28 mouse cellular contexts compared by ENCODE assay signal in the genomic region with DNA sequence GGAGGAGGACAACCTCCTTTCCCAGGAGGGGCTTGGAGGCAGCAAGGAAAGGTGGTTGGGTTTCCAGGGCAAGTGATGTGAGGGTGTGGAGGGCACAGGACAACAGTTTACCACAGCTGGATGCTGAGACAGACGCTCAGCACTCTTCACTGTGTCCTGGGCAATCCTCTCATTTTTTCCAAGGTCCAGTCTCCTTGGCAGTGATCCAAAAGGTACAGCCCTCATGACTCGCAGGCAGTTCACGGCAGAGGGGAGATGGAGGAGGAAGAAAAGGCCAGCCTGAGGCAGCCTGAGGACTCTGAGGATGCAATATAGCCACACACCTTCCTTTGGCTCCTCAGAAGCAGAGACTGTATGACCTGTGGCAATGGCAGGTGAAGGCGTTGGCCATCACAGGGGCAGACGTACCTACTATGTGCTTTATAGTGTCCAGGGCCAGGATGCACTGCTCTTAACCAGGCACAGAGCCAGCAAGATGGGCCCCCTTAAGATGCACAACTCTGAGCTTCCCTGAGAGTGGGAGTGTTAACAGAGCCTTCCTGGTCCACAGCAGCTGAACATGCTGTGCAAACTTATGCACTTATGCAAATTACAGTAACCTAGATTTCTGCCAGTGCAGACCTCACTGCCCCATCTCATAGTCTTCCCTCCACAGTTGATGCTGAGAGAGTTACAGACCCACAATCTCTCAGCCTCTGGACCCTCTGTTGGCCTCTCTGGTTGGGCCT.
DNase-seq lines count a peak whose midpoint lies in the region; ATAC-seq lines count a peak whose summit lies in the region.
"Had no signal": no experiment of that assay in that cellular context is flagged by ENCODE, and none has a peak within 500 bp of the region (broad histone marks: within the 10 kb centered on the region; RNA-seq: fewer than 3 reads in every experiment).

No protein-coding gene starts in this region.

- H3K36me3 ChIP-seq in heart, embryonic 10.5 days: no peaks in the 10 kb centered on the region
- H3K36me3 ChIP-seq in megakaryocyte, embryonic 14.5 days (replicated peaks; ENCODE audit: low read length): no peaks in the 10 kb centered on the region
- H3K36me3 ChIP-seq: embryonic facial prominence, embryonic 13.5 days; forebrain, embryonic 12.5 days; forebrain, embryonic 15.5 days; heart, embryonic 12.5 days; heart, embryonic 15.5 days; hindbrain, embryonic 10.5 days; hindbrain, embryonic 13.5 days; intestine, embryonic 15.5 days had no signal

- 52% methylated on average over 5 of the region's 5 CpGs for WGBS in heart, embryonic 10.5 days

- DNase-seq in heart, embryonic 10.5 days (ENCODE audit: low spot score): no peak
- DNase-seq in heart, adult 11 months: no peak
- peak; percentile 66 for DNase-seq in MN1 (ENCODE audit: low spot score)
- DNase-seq in brain, adult 2 months (ENCODE audit: low read depth, low spot score): peak; percentile 28
- DNase-seq in layer of hippocampus, adult 9-11 months: no peak
- DNase-seq: adrenal gland, adult 8-10 months; adrenal gland, postnatal 25 days; cerebellum, adult 18-20 months; cerebellum, adult 9-11 months; cerebellum, postnatal 25 days; gastrocnemius, postnatal 10 days; gastrocnemius, postnatal 36 days; heart, postnatal 10 days; heart, postnatal 36 days had no signal

- H3K4me3 ChIP-seq in heart, embryonic 10.5 days: no peak overlapping the region
- peak overlapping the region; percentile 26 for H3K4me3 ChIP-seq in megakaryocyte, embryonic 14.5 days (replicated peaks)
- H3K4me3 ChIP-seq: embryonic facial prominence, embryonic 13.5 days; erythroblast, embryonic 14.5 days; forebrain, embryonic 12.5 days; forebrain, embryonic 15.5 days; heart, embryonic 12.5 days; heart, embryonic 15.5 days; hindbrain, embryonic 10.5 days; hindbrain, embryonic 13.5 days; intestine, embryonic 15.5 days had no signal

- no peak for ATAC-seq in megakaryocyte, adult 5-6 weeks (ENCODE audit: poor library complexity, severe bottlenecking)
- ATAC-seq: activated CD4-positive, CD25-positive, alpha-beta regulatory T cell, adult 4 months; CD4-positive, CD25-positive, alpha-beta regulatory T cell, adult 4 months; forebrain, embryonic 15.5 days; hindbrain, embryonic 16.5 days; intestine, embryonic 15.5 days had no signal

- H3K27ac ChIP-seq in heart, embryonic 10.5 days: 0 out of 2 replicates have a peak overlapping the region, but pooled peaks have one; percentile 8
- H3K27ac ChIP-seq: embryonic facial prominence, embryonic 13.5 days; forebrain, embryonic 12.5 days; forebrain, embryonic 15.5 days; heart, embryonic 15.5 days; hindbrain, embryonic 10.5 days; hindbrain, embryonic 13.5 days; intestine, embryonic 15.5 days had no signal

- no peaks in the 10 kb centered on the region for H3K9me3 ChIP-seq in heart, embryonic 10.5 days
- 0 out of 2 replicates have a peak, but pooled peaks cover 10% of the 10 kb centered on the region for H3K9me3 ChIP-seq in megakaryocyte, embryonic 14.5 days
- H3K9me3 ChIP-seq: embryonic facial prominence, embryonic 13.5 days; forebrain, embryonic 12.5 days; forebrain, embryonic 15.5 days; heart, embryonic 12.5 days; heart, embryonic 15.5 days; hindbrain, embryonic 13.5 days; intestine, embryonic 15.5 days had no signal

- H3K4me1 ChIP-seq in heart, embryonic 10.5 days: 0 out of 2 replicates have a peak, but pooled peaks cover 9% of the 10 kb centered on the region
- H3K4me1 ChIP-seq in megakaryocyte, embryonic 14.5 days: no peaks in the 10 kb centered on the region
- H3K4me1 ChIP-seq: forebrain, embryonic 15.5 days; heart, embryonic 15.5 days; hindbrain, embryonic 13.5 days; intestine, embryonic 15.5 days had no signal

- H3K27me3 ChIP-seq in heart, embryonic 10.5 days (ENCODE audit: insufficient read depth, poor library complexity, severe bottlenecking): peaks cover 1% of the 10 kb centered on the region; the same call in 1 of the 2 replicates
- H3K27me3 ChIP-seq in megakaryocyte, embryonic 14.5 days (replicated peaks): peaks cover 3% of the 10 kb centered on the region
- H3K27me3 ChIP-seq: embryonic facial prominence, embryonic 13.5 days; forebrain, embryonic 12.5 days; forebrain, embryonic 15.5 days; heart, embryonic 15.5 days; hindbrain, embryonic 13.5 days; intestine, embryonic 15.5 days had no signal

Comparison
In these comparisons a context has a peak if more than half of its experiments do, and no peak if none do; other contexts are left out.
1. DNase-seq: peak in MN1 (single experiment) and brain, adult 2 months (single experiment); none in heart, embryonic 10.5 days (single experiment), heart, adult 11 months (single experiment) and layer of hippocampus, adult 9-11 months (single experiment).